Mouse (Mus musculus): ENCODE measurements around the gene Endov. TPM values are rescaled to one million over a fixed set of nuclear protein-coding genes. Genes with fewer than 3 reads are reported as not detected.

The Endov gene
- polyA plus RNA-seq, 1 experiment, result 21.9 TPM

GRCm38 (mm10) chr11:119515823-119516676, 24.9 kb downstream of the Endov start:
- WGBS, result 83% methylated on average over 16 of the region's 16 CpGs
- no peak for DNase-seq
- H3K4me3 ChIP-seq (replicated peaks; ENCODE audit: extremely low read depth, low read depth, low read length), result no peak overlapping the region
- H3K4me1 ChIP-seq (ENCODE audit: control insufficient read depth, insufficient read depth, low read length), result no peaks in the 10 kb centered on the region; the same call in none of the 2 replicates
- no peak for TF ChIP-seq POLR2A (IDR thresholded peaks at IDR 0.05; ENCODE audit: borderline replicate concordance, extremely low read depth, low read depth, low read length)
- no peak for TF ChIP-seq CTCF (IDR thresholded peaks at IDR 0.05; ENCODE audit: insufficient read depth, low read length)

DNA sequence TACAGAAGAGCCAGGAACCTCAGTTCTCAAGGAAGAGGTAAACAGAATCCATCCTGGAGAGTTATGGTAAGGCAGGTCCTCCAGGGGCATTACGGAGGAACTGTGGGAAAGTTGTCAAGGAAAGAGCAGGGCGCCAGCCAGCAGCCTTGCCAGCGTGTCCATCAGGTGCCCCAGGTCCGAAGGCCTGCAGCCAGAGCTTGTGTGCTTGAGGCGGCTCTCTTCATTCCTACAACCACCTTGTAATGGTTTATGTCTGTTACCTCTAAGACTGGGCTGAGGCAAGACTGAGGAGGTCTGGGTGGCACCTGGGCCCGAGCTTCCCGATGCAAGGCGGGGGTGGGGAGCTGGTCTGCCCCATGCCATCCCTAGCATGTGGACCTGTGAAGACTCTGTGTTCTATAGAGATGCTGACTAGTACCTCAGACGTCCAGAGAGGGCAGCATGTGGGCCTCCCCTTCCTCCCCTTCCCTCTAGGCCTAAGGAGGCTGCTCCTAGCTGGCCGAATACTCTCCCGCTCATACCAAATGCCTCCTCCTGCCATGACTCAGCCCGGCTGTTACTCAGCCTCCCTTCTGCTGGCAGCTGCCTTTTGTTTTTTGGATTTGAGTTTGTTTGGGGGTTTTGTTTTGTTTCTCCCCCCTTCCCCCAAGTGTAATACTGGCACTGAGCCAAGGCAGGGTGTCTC, 25.7 kb downstream of the Endov start:
- 71% methylated on average over 12 of the region's 12 CpGs for WGBS
- DNase-seq, result no peak
- no peak for TF ChIP-seq CTCF (IDR thresholded peaks at IDR 0.05; ENCODE audit: insufficient read depth, low read length)
- TF ChIP-seq POLR2A (IDR thresholded peaks at IDR 0.05; ENCODE audit: borderline replicate concordance, extremely low read depth, low read depth, low read length), result no peak
- Histone ChIP-seq H3K4me1 (ENCODE audit: control insufficient read depth, insufficient read depth, low read length) (no peaks in the 10 kb centered on the region; the same call in none of the 2 replicates), H3K4me3 (replicated peaks; ENCODE audit: extremely low read depth, low read depth, low read length) (no peak overlapping the region)

- 84% methylated on average over 1 of the region's 1 CpGs for WGBS
- no peak for TF ChIP-seq CTCF (IDR thresholded peaks at IDR 0.05; ENCODE audit: insufficient read depth, low read length)
- TF ChIP-seq POLR2A (IDR thresholded peaks at IDR 0.05; ENCODE audit: borderline replicate concordance, extremely low read depth, low read depth, low read length), result no peak
- Histone ChIP-seq H3K4me3 (replicated peaks; ENCODE audit: extremely low read depth, low read depth, low read length) (no peak overlapping the region), H3K4me1 (ENCODE audit: control insufficient read depth, insufficient read depth, low read length) (peaks cover 8% of the 10 kb centered on the region)
- DNase-seq, result no peak
These were observed 28.2 kb downstream of the Endov start for GRCm38 (mm10) chr11:119519387-119519786.

DNA sequence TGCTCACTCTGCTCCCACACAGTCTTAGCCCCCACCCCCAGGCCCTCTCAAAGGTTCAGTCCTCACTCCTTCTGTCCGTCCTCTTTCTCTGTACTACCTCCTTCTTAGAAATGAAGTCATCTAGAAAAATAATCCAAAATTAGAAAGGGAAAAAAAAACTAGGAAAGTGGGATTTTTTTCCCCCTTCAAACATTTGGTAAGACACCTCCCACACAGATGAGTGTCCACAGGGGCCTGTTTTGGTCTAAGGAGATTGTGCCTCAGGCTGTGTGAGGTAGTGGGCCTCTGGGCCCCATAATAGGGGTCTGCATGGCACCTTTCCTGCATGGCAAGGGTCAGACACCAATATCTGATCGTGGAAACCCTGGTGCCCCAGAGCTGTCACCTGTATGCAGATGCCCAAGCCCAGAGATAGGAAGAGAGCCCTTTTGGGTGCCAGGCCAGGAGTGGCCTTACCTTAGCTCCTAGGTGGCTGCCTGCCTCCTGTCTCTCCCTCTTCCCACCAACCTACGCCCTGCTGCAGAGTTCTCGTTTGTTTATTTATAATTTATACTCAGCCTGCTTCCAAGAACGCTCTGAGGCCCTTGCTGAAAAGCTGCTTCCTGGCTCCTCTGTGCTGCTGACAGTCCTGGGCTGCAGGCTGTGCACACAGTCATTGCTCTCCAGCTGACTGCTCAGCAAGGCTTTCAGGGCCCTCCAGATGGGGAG, 29.0 kb downstream of the Endov start:
- 27% methylated on average over 5 of the region's 5 CpGs for WGBS
- TF ChIP-seq CTCF (IDR thresholded peaks at IDR 0.05; ENCODE audit: insufficient read depth, low read length) (no peak), POLR2A (IDR thresholded peaks at IDR 0.05; ENCODE audit: borderline replicate concordance, extremely low read depth, low read depth, low read length) (no peak)
- Histone ChIP-seq H3K4me3 (replicated peaks; ENCODE audit: extremely low read depth, low read depth, low read length) (no peak overlapping the region), H3K4me1 (ENCODE audit: control insufficient read depth, insufficient read depth, low read length) (peaks cover 8% of the 10 kb centered on the region)
- DNase-seq, result no peak

DNA sequence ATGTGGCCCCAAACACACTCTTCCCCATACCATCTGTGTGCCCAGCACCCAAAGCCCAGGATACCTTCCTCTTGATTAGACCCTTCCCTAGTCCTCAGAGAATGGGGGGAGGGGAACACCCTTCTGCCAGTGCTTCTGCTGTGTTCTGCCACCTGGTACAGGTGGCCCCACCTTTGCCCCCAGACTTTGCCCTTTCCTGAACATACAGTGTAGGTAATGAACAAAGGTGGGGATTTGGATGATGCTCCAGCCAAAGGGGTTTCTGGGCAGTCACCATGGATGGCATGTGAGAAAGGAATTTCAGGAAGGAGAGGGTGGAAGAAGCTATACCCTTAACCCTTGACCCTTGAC, 29.5 kb downstream of the Endov start:
- DNase-seq, result no peak
- peaks cover 8% of the 10 kb centered on the region for H3K4me1 ChIP-seq (ENCODE audit: control insufficient read depth, insufficient read depth, low read length)
- no peak for TF ChIP-seq CTCF (IDR thresholded peaks at IDR 0.05; ENCODE audit: insufficient read depth, low read length)
- no peak for TF ChIP-seq POLR2A (IDR thresholded peaks at IDR 0.05; ENCODE audit: borderline replicate concordance, extremely low read depth, low read depth, low read length)
- H3K4me3 ChIP-seq (replicated peaks; ENCODE audit: extremely low read depth, low read depth, low read length), result no peak overlapping the region

DNA sequence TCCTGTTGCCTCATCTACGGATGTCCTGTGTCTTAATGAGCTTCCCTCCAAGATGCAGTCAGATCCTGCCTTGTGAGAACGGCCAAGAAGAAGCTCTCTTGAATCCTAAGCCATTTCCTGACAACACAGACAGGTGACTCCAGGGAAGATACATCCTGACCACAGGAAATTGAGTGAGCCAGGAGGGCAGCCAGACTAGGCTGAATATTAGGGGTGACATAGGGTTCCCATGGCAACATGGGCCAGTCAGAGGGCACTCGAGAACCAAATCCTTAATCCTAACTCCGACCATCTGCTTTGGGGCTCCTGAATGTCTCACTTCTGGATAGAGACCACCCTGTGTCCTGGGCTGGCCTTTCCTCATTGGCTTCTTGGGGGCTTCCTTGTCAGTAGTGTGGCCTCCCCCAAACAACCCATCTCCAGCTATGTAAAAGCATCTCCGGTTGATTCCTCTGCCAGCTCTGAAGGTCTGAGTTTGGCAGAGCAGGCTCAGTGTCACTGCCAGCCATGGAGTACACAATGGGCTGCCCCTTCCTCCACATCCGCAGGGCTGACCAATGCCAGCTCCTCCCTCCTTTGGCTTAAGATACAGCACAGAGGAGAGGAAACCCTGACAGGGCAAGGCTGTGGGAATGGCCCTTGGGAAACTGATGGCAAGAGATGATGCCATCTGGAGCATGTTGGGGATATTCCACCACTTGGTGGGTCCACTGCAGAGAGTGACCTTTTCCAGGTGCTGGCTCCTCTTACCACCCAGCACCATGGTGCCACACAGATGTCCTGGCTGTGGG, 31.0 kb downstream of the Endov start:
- 55% methylated on average over 6 of the region's 6 CpGs for WGBS
- Histone ChIP-seq H3K4me3 (replicated peaks; ENCODE audit: extremely low read depth, low read depth, low read length) (no peak overlapping the region), H3K4me1 (ENCODE audit: control insufficient read depth, insufficient read depth, low read length) (peaks cover 8% of the 10 kb centered on the region)
- no peak for TF ChIP-seq CTCF (IDR thresholded peaks at IDR 0.05; ENCODE audit: insufficient read depth, low read length)
- TF ChIP-seq POLR2A (IDR thresholded peaks at IDR 0.05; ENCODE audit: borderline replicate concordance, extremely low read depth, low read depth, low read length), result no peak
- DNase-seq, result peak; percentile 34

- WGBS, result 41% methylated on average over 8 of the region's 8 CpGs
- TF ChIP-seq CTCF (IDR thresholded peaks at IDR 0.05; ENCODE audit: insufficient read depth, low read length) (no peak), POLR2A (IDR thresholded peaks at IDR 0.05; ENCODE audit: borderline replicate concordance, extremely low read depth, low read depth, low read length) (peak; percentile 64; the same call in 1 of the 2 replicates)
- H3K4me1 ChIP-seq (ENCODE audit: control insufficient read depth, insufficient read depth, low read length), result peaks cover 8% of the 10 kb centered on the region
- no peak overlapping the region for H3K4me3 ChIP-seq (replicated peaks; ENCODE audit: extremely low read depth, low read depth, low read length)
- peak; percentile 41 for DNase-seq
These were observed 31.6 kb downstream of the Endov start for GRCm38 (mm10) chr11:119522779-119523178.

- WGBS, result 65% methylated on average over 3 of the region's 3 CpGs
- DNase-seq, result no peak
- no peak for TF ChIP-seq CTCF (IDR thresholded peaks at IDR 0.05; ENCODE audit: insufficient read depth, low read length)
- TF ChIP-seq POLR2A (IDR thresholded peaks at IDR 0.05; ENCODE audit: borderline replicate concordance, extremely low read depth, low read depth, low read length), result no peak
- peaks cover 8% of the 10 kb centered on the region for H3K4me1 ChIP-seq (ENCODE audit: control insufficient read depth, insufficient read depth, low read length)
- no peak overlapping the region for H3K4me3 ChIP-seq (replicated peaks; ENCODE audit: extremely low read depth, low read depth, low read length)
These were observed 32.2 kb downstream of the Endov start for GRCm38 (mm10) chr11:119523392-119523791.

DNA sequence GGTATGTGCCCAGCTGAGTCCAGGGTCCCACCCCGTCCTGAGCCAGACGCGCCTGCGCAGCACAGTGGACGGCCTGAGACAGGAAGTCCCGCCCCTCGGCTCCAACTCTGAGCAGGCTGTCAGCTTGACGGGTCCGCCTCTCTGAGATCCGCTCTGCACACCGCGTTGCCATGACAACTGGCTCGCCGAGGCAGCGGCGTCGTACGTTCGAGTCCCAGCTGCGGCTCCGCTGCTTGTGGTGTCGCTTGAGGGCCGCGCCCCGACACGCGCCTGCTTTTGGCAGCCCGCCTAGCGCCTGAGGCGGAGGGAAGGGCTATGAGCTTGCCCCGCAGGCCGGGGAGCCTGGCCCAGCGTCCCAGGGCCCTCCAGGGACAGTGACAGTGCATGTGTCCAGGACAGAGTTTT, 33.4 kb downstream of the Endov start:
- peak; percentile 79 for DNase-seq
- WGBS, result under 1% methylated on average over 33 of the region's 33 CpGs
- Histone ChIP-seq H3K4me3 (replicated peaks; ENCODE audit: extremely low read depth, low read depth, low read length) (peak overlapping the region; percentile 46), H3K4me1 (ENCODE audit: control insufficient read depth, insufficient read depth, low read length) (peaks cover 8% of the 10 kb centered on the region)
- TF ChIP-seq POLR2A (IDR thresholded peaks at IDR 0.05; ENCODE audit: borderline replicate concordance, extremely low read depth, low read depth, low read length), result peak; percentile 30; the same call in 1 of the 2 replicates
- no peak for TF ChIP-seq CTCF (IDR thresholded peaks at IDR 0.05; ENCODE audit: insufficient read depth, low read length)

Measured in lung, adult 2 months (tissue).